Mouse (Mus musculus) CH12.LX (cell line): ENCODE measurements at regions not wholly inside any gene's neighbourhood (a gene's known extent, or its start where the extent isn't known, plus 50 kb on each side); places are given as distances from the start of the nearest gene placed in this dataset.

Experiments
- DNase-seq: peaks from one replicate; pipeline ENCODE4 v3.0.0-alpha.2; 2013; ENCODE audit errors: extremely low read depth
- H3K27ac ChIP-seq: 2 replicates; pipeline ENCODE4 v1.5.1; 2012; ENCODE audit warnings: low read depth, mild to moderate bottlenecking, control low read depth, moderate library complexity; ENCODE audit not compliant: insufficient read depth
- H3K27me3 ChIP-seq: replicated peaks from 2 replicates; pipeline ENCODE3; 2012; ENCODE audit warnings: inconsistent platforms
- H3K36me3 ChIP-seq, 2 experiments: replicated peaks in 1 of 2; 2 replicates each; pipeline versions ENCODE3 to v1.6.1; 2012; ENCODE audit warnings: inconsistent platforms in 1 of 2, low read length in 1 of 2, mild to moderate bottlenecking in 1 of 2, mixed read lengths in 1 of 2, moderate library complexity in 1 of 2; ENCODE audit not compliant: control insufficient read depth in 1 of 2, insufficient read depth in 1 of 2
- H3K4me1 ChIP-seq, 2 experiments: 2 replicates each; pipeline ENCODE4 v1.6.1; 2012; ENCODE audit warnings: inconsistent platforms in 1 of 2, moderate library complexity in 1 of 2; ENCODE audit not compliant: insufficient read depth in 2 of 2, control insufficient read depth in 1 of 2
- H3K4me2 ChIP-seq: 2 replicates; pipeline ENCODE4 v1.6.1; 2012; ENCODE audit warnings: low read depth, mild to moderate bottlenecking, control low read depth; ENCODE audit not compliant: poor library complexity, insufficient read depth, severe bottlenecking
- H3K4me3 ChIP-seq, 3 experiments: fragments of 150-350 bp in 1 of 3; sonication (generic) in 1 of 3; replicated peaks in 1 of 3; 2 replicates each; pipeline versions ENCODE3 to v1.5.1; 2011 to 2012; ENCODE audit warnings: low read depth in 2 of 3, low read length in 2 of 3, mild to moderate bottlenecking in 2 of 3, moderate library complexity in 2 of 3, control low read depth in 1 of 3, improper control_type of control experiment in 1 of 3, inconsistent platforms in 1 of 3, mixed read lengths in 1 of 3; ENCODE audit not compliant: poor library complexity in 1 of 3
- H3K79me2 ChIP-seq: replicated peaks from 2 replicates; pipeline ENCODE4 v1.6.1; 2012; ENCODE audit warnings: mild to moderate bottlenecking, moderate library complexity; ENCODE audit not compliant: control insufficient read depth, poor library complexity, insufficient read depth, severe bottlenecking; ENCODE audit errors: extremely low read depth
- H3K9ac ChIP-seq: 2 replicates; pipeline ENCODE4 v1.6.1; 2012; ENCODE audit warnings: low read depth, mild to moderate bottlenecking, control low read depth, moderate library complexity; ENCODE audit not compliant: insufficient read depth
- H3K9me3 ChIP-seq: replicated peaks from 2 replicates; pipeline ENCODE3; 2012; ENCODE audit warnings: low read length, inconsistent platforms, mixed read lengths
- CHD2 ChIP-seq: IDR thresholded peaks from 2 replicates; pipeline ENCODE4 v1.6.1; 2011; ENCODE audit warnings: low read length, improper control_type of control experiment
- E2F4 ChIP-seq: IDR thresholded peaks from 2 replicates; pipeline ENCODE4 v1.6.1; 2011; ENCODE audit warnings: low read depth, low read length, improper control_type of control experiment; ENCODE audit not compliant: insufficient replicate concordance
- HCFC1 ChIP-seq: IDR thresholded peaks from 2 replicates; pipeline ENCODE4 v1.6.1; 2012; ENCODE audit warnings: low read depth, mild to moderate bottlenecking, inconsistent platforms, low read length, improper control_type of control experiment
- JUND ChIP-seq: conservative IDR thresholded peaks from 2 replicates; pipeline ENCODE4 v1.6.1; 2011; ENCODE audit warnings: low read depth, low read length, improper control_type of control experiment
- MAX ChIP-seq: IDR thresholded peaks from 2 replicates; pipeline ENCODE4 v1.6.1; 2011; ENCODE audit warnings: low read length, improper control_type of control experiment
- NELFE ChIP-seq: IDR thresholded peaks from 2 replicates; pipeline ENCODE4 v1.6.1; 2011; ENCODE audit warnings: low read depth, low read length, improper control_type of control experiment
- NRF1 ChIP-seq: IDR thresholded peaks from 2 replicates; pipeline ENCODE4 v1.6.1; 2014; ENCODE audit warnings: low read depth, mild to moderate bottlenecking, inconsistent platforms, low read length, improper control_type of control experiment, moderate library complexity
- POLR2AphosphoS2 ChIP-seq: IDR thresholded peaks from 2 replicates; pipeline ENCODE4 v1.6.1; 2011; ENCODE audit warnings: low read depth, low read length, improper control_type of control experiment
- RCOR1 ChIP-seq: conservative IDR thresholded peaks from 2 replicates; pipeline ENCODE4 v1.6.1; 2012; ENCODE audit warnings: low read depth, mild to moderate bottlenecking, inconsistent platforms, low read length, improper control_type of control experiment
- SIN3A ChIP-seq: IDR thresholded peaks from 2 replicates; pipeline ENCODE4 v1.6.1; 2012; ENCODE audit warnings: low read length, improper control_type of control experiment, inconsistent platforms
- TBP ChIP-seq: conservative IDR thresholded peaks from 2 replicates; pipeline ENCODE4 v1.6.1; 2011; ENCODE audit warnings: low read depth, low read length, improper control_type of control experiment
- USF2 ChIP-seq: conservative IDR thresholded peaks from 2 replicates; pipeline ENCODE4 v1.6.1; 2011; ENCODE audit warnings: low read depth, low read length, improper control_type of control experiment
- ZMIZ1 ChIP-seq: IDR thresholded peaks from 2 replicates; pipeline ENCODE4 v1.6.1; 2012; ENCODE audit warnings: low read depth, mild to moderate bottlenecking, inconsistent platforms, low read length, improper control_type of control experiment
- ZNF384 ChIP-seq: IDR thresholded peaks from 2 replicates; pipeline ENCODE4 v1.6.1; 2012; ENCODE audit warnings: low read depth, low read length, improper control_type of control experiment, inconsistent platforms
- dilution Hi-C: fragments of 300-500 bp; cut with MboI; formaldehyde crosslinking; loops from 2 replicates; pipeline ENCODE4 v1.14.3; 2020; ENCODE audit warnings: low sequenced_read_pairs; ENCODE audit not compliant: extremely low pct_unique_long_range_greater_than_20kb, extremely low pct_ligation_motif_present
- in situ Hi-C: fragments of 300-500 bp; cut with MboI; formaldehyde crosslinking; loops from 3 replicates; pipeline ENCODE4 v1.14.3; 2019; ENCODE audit warnings: low sequenced_read_pairs, low pct_ligation_motif_present, low pct_unique_long_range_greater_than_20kb, mixed read lengths

GRCm38 (mm10) chr10:17513756-17514155 is 209.3 kb upstream of the Cited2 start:
- in situ Hi-C loops = no loop called here
- no peak overlapping the region for H3K9ac ChIP-seq
- H3K4me3 ChIP-seq = no peak overlapping the region
- H3K4me2 ChIP-seq = no peak overlapping the region
- DNase-seq = no peak
- no peaks in the 10 kb centered on the region for H3K9me3 ChIP-seq
- no peak overlapping the region for H3K27ac ChIP-seq
- no peak for TF ChIP-seq ZMIZ1
- no peak for TF ChIP-seq POLR2AphosphoS2
- TF ChIP-seq E2F4 = no peak
- no peak for TF ChIP-seq MAX
- TF ChIP-seq HCFC1 = no peak
- TF ChIP-seq SIN3A = no peak
- no peak for TF ChIP-seq RCOR1
- TF ChIP-seq USF2 = no peak
- no peak for TF ChIP-seq NRF1
- TF ChIP-seq NELFE = no peak
- TF ChIP-seq CHD2 = no peak
- TF ChIP-seq, all 38 proteins: peak for 0
- dilution Hi-C loops = no loop called here
- Histone ChIP-seq H3K36me3 (no peaks in the 10 kb centered on the region), H3K4me1 (peaks cover 0 to 10% of the 10 kb centered on the region in 2 experiments; a peak in 2 of 4 replicates), H3K27me3 (no peaks in the 10 kb centered on the region), H3K79me2 (no peaks in the 10 kb centered on the region)

GRCm38 (mm10) chr10:17516068-17516467 is 206.9 kb upstream of the Cited2 start:
- Histone ChIP-seq H3K36me3 (no peaks in the 10 kb centered on the region), H3K4me1 (peaks cover 0 to 11% of the 10 kb centered on the region in 2 experiments; a peak in 2 of 4 replicates), H3K4me3 (no peak overlapping the region), H3K4me2 (no peak overlapping the region), H3K27ac (no peak overlapping the region), H3K9ac (no peak overlapping the region), H3K79me2 (0 out of 2 replicates have a peak, but pooled peaks cover 2% of the 10 kb centered on the region), H3K9me3 (no peaks in the 10 kb centered on the region), H3K27me3 (no peaks in the 10 kb centered on the region)
- in situ Hi-C loops = no loop called here
- dilution Hi-C loops = no loop called here
- no peak for DNase-seq
- TF ChIP-seq MAX (no peak), ZMIZ1 (no peak), CHD2 (no peak), TBP (no peak), ZNF384 (no peak), JUND (no peak)
